Mouse (Mus musculus): ENCODE results near the gene Izumo4.

- TF ChIP-seq POLR2A (IDR thresholded peaks at IDR 0.05; ENCODE audit: borderline replicate concordance, low read depth, low read length) (no peak), CTCF (IDR thresholded peaks at IDR 0.05; ENCODE audit: low read depth, low read length) (no peak)
Measured at GRCm38 (mm10) chr10:80679556-80680259, 22.3 kb upstream of the Izumo4 start.

Measured in bone marrow macrophage, adult 2 months (primary cell).